Mouse (Mus musculus) testis, adult 2 months (tissue): ENCODE measurements around the gene P4ha3. TPM values are rescaled to one million over a fixed set of nuclear protein-coding genes. Genes with fewer than 3 reads are reported as not detected.

ENCODE experiments used
- H3K27ac ChIP-seq: fragments of 200-500 bp; 2 replicates; pipeline ENCODE4 v1.5.1; 2012; ENCODE audit warnings: low read depth, low read length; ENCODE audit not compliant: control insufficient read depth, insufficient read depth
- H3K27me3 ChIP-seq: fragments of 200-500 bp; 2 replicates; pipeline ENCODE4 v1.6.1; 2012; ENCODE audit warnings: mild to moderate bottlenecking, low read length, moderate library complexity; ENCODE audit not compliant: control insufficient read depth, insufficient read depth
- H3K36me3 ChIP-seq: fragments of 200-500 bp; 2 replicates; pipeline ENCODE4 v1.6.1; 2012; ENCODE audit warnings: mild to moderate bottlenecking, low read length; ENCODE audit not compliant: control insufficient read depth, insufficient read depth
- H3K4me1 ChIP-seq: fragments of 200-500 bp; 2 replicates; pipeline ENCODE4 v1.6.1; 2012; ENCODE audit warnings: low read length; ENCODE audit not compliant: control insufficient read depth, insufficient read depth
- H3K4me3 ChIP-seq: fragments of 200-500 bp; 2 replicates; pipeline ENCODE4 v1.5.1; 2012; ENCODE audit warnings: low read depth, mild to moderate bottlenecking, low read length, moderate library complexity, mixed read lengths; ENCODE audit not compliant: control insufficient read depth
- CTCF ChIP-seq: fragments of 200-500 bp; IDR thresholded peaks from 2 replicates; pipeline ENCODE4 v1.5.1; 2012; ENCODE audit warnings: low read depth, mild to moderate bottlenecking, inconsistent platforms, low read length, moderate library complexity; ENCODE audit not compliant: control insufficient read depth, insufficient read depth, insufficient replicate concordance
- POLR2A ChIP-seq: fragments of 200-500 bp; IDR thresholded peaks from 2 replicates; pipeline ENCODE4 v1.6.1; 2012; ENCODE audit warnings: low read depth, mild to moderate bottlenecking, inconsistent platforms, low read length, moderate library complexity; ENCODE audit not compliant: control insufficient read depth
- polyA plus RNA-seq: library from polyadenylated mRNA; depleted of rRNA; stranded (reverse); fragments of >200 nt; gene quantifications from 2 replicates; pipeline ENCODE4 v1.2.3, GENCODE M21; 2012; rRNA removed

P4ha3 gene
- polyA plus RNA-seq, 1 experiment = 1.4 TPM

DNA sequence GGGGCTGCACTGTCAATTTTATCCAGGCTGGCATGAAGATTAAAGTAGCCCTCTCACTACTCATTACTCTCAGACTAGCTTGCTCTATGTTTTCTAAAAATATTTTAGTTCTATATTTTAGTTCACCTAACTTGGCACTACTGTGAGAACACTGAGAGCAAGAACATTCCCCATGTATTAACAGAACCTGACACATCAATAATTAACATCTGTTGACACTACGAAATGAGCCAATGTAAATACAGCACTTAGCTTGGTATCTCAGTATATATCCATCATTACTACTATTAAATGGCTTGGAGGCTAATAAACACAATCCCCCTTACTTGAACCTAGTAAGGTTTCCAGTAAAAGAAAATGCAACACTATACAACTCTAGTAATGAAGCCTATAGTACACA is 71.4 kb downstream of the P4ha3 start:
- TF ChIP-seq CTCF = no peak
- H3K36me3 ChIP-seq = no peaks in the 10 kb centered on the region

DNA sequence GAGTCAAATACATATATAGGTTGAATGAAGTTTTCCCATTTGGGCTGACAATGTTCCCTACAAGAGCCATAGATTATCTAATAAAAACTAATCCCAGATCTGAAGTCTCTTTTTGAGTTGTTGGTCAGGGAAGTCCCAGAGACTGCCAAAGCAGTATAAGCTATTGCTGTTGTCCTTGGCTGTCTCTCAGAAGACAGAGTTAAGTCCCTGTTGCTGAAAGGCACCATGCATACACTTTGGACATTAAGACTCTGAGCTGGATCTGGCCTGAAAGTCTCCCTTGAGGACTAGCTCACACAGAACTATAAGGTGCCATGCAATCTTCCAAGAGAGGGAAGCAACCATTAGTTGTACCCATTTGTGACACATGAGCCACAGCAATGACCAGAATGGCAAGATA is 72.5 kb downstream of the P4ha3 start:
- TF ChIP-seq POLR2A (no peak), CTCF (no peak)
- no peaks in the 10 kb centered on the region for H3K4me1 ChIP-seq

More for the DNA sequence above, 71.4 kb downstream of the P4ha3 start:
- Histone ChIP-seq H3K4me3 (no peak overlapping the region), H3K4me1 (no peaks in the 10 kb centered on the region), H3K27ac (no peak overlapping the region), H3K27me3 (no peaks in the 10 kb centered on the region)

DNA sequence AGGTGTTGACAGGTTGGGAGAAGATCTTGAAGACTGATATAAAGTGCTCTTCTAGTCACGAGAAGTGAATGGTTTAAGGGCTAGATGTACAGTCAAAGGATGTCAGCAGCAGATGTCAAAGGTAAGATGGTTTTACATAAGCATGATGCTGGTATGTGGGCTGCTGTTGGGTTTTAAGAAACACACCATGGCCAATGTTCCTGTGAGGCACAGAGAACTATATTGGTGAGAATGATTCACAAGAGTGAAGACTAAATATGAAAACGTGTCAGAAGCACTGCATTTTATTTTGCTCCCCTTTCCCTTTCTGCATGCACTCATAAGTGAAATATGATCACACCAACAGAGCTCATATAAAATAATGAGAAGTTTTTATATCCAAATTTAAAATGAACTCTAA is 77.8 kb downstream of the P4ha3 start:
- H3K4me3 ChIP-seq = no peak overlapping the region
- no peak overlapping the region for H3K27ac ChIP-seq
- TF ChIP-seq CTCF (no peak), POLR2A (no peak)

More for the DNA sequence above, 72.5 kb downstream of the P4ha3 start:
- Histone ChIP-seq H3K36me3 (no peaks in the 10 kb centered on the region), H3K4me3 (no peak overlapping the region), H3K27ac (no peak overlapping the region), H3K27me3 (no peaks in the 10 kb centered on the region)

DNA sequence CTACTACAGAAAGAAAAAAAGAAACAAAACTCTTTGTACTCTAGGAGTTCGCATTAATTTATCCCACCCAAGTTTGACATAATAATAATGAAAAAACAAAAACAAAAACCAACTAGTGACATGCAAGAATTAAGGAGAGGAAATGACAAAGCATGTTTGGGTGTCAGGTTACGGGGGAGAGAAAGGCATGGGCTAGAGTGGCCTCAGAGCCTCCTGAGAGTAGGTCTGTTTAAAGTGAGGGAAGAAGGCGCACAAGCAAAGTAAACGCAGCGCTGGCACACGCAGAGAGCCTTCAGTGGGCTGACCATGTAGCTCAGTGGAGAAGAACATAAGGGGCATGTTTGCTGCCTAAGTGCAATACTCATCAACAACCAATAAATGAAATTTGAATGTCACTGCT is 79.6 kb downstream of the P4ha3 start:
- Histone ChIP-seq H3K4me3 (no peak overlapping the region), H3K36me3 (no peaks in the 10 kb centered on the region), H3K27me3 (no peaks in the 10 kb centered on the region), H3K27ac (no peak overlapping the region), H3K4me1 (no peaks in the 10 kb centered on the region)
- TF ChIP-seq CTCF (no peak), POLR2A (no peak)

More for the DNA sequence above, 77.8 kb downstream of the P4ha3 start:
- no peaks in the 10 kb centered on the region for H3K36me3 ChIP-seq
- no peaks in the 10 kb centered on the region for H3K4me1 ChIP-seq
- H3K27me3 ChIP-seq = no peaks in the 10 kb centered on the region

Other genes starting within 250 kb of the P4ha3 start
- 50.6 and 51.6 TPM in 2 replicates for gene Pold3, start 164.0 kb upstream of the P4ha3 start, polyA plus RNA-seq
- gene Lipt2, start 126.2 kb upstream of the P4ha3 start, polyA plus RNA-seq = 2.2 TPM in 2 replicates
- 193 and 197 TPM in 2 replicates for gene Kcne3, start 109.0 kb upstream of the P4ha3 start, polyA plus RNA-seq
- 5.3 and 6.5 TPM in 2 replicates for gene Pgm2l1, start 58.1 kb upstream of the P4ha3 start, polyA plus RNA-seq
- 39.7 and 41.8 TPM in 2 replicates for gene C2cd3, start 86.7 kb downstream of the P4ha3 start, polyA plus RNA-seq
- gene Ppme1, start 86.8 kb downstream of the P4ha3 start, polyA plus RNA-seq = 129 and 138 TPM in 2 replicates
- gene Ucp3, start 187.5 kb downstream of the P4ha3 start, polyA plus RNA-seq = 0.73 and 1.2 TPM in 2 replicates
- 42.2 and 53.2 TPM in 2 replicates for gene Ucp2, start 207.8 kb downstream of the P4ha3 start, polyA plus RNA-seq
- gene Dnajb13, start 229.4 kb downstream of the P4ha3 start, polyA plus RNA-seq = 528 and 538 TPM in 2 replicates